Comparison of ENCODE assay signal across 8 mouse cellular contexts in genomic region chr14:20294947-20295346, GRCm38 (mm10). TPM values are rescaled to one million over a fixed set of nuclear protein-coding genes. Genes with fewer than 3 reads are reported as not detected.
A peak's percentile ranks its signal among the peaks of the same experiment; 100 is the strongest.
DNase-seq lines count a peak whose midpoint lies in the region; ATAC-seq and TF ChIP-seq lines count a peak whose summit lies in the region.

No protein-coding gene starts in this region.

- no peaks in the 10 kb centered on the region for H3K9me3 ChIP-seq in heart, embryonic 14.5 days (ENCODE audit: control insufficient read depth, low read length)
- no peaks in the 10 kb centered on the region for H3K9me3 ChIP-seq in G1E (replicated peaks)
- no peaks in the 10 kb centered on the region for H3K9me3 ChIP-seq in hindbrain, embryonic 10.5 days
- H3K9me3 ChIP-seq in midbrain, embryonic 11.5 days (ENCODE audit: control insufficient read depth, low read length): no peaks in the 10 kb centered on the region

- H3K36me3 ChIP-seq in heart, embryonic 14.5 days (ENCODE audit: control insufficient read depth, insufficient read depth, low read length): no peaks in the 10 kb centered on the region
- peaks cover 9% of the 10 kb centered on the region for H3K36me3 ChIP-seq in G1E (replicated peaks)
- no peaks in the 10 kb centered on the region for H3K36me3 ChIP-seq in hindbrain, embryonic 10.5 days
- H3K36me3 ChIP-seq in midbrain, embryonic 11.5 days (ENCODE audit: control insufficient read depth, insufficient read depth, low read length): no peaks in the 10 kb centered on the region

- WGBS in heart, embryonic 14.5 days: 43% methylated on average over 8 of the region's 8 CpGs
- 51% methylated on average over 8 of the region's 8 CpGs for WGBS in hindbrain, embryonic 10.5 days
- WGBS in midbrain, embryonic 11.5 days: 55% methylated on average over 8 of the region's 8 CpGs

- H3K4me2 ChIP-seq in heart, embryonic 14.5 days (ENCODE audit: low read length): peak overlapping the region; percentile 62
- peak overlapping the region; percentile 55 for H3K4me2 ChIP-seq in midbrain, embryonic 11.5 days

- no peak for TF ChIP-seq CTCF in G1E (IDR thresholded peaks at IDR 0.05; ENCODE audit: low read depth, low read length)

- no peaks in the 10 kb centered on the region for H3K4me1 ChIP-seq in heart, embryonic 14.5 days (ENCODE audit: control insufficient read depth in 2 of 2, insufficient read depth in 2 of 2, low read length in 2 of 2)
- peaks cover 18% of the 10 kb centered on the region for H3K4me1 ChIP-seq in G1E (ENCODE audit: insufficient read depth, low read depth, low read length)
- H3K4me1 ChIP-seq in hindbrain, embryonic 10.5 days (replicated peaks): peaks cover 5% of the 10 kb centered on the region
- no peaks in the 10 kb centered on the region for H3K4me1 ChIP-seq in midbrain, embryonic 11.5 days (ENCODE audit: control insufficient read depth, insufficient read depth, low read length)

- H3K27me3 ChIP-seq in heart, embryonic 14.5 days (ENCODE audit: control insufficient read depth, insufficient read depth, low read length): no peaks in the 10 kb centered on the region
- peaks cover 8% of the 10 kb centered on the region for H3K27me3 ChIP-seq in G1E (ENCODE audit: insufficient read depth, low read length)
- H3K27me3 ChIP-seq in hindbrain, embryonic 10.5 days (ENCODE audit: insufficient read depth, poor library complexity, severe bottlenecking): no peaks in the 10 kb centered on the region
- no peaks in the 10 kb centered on the region for H3K27me3 ChIP-seq in midbrain, embryonic 11.5 days (ENCODE audit: control insufficient read depth, insufficient read depth, low read length)

- intact Hi-C loops in heart, postnatal 36 days (cut with DNase I): no loop called here

- DNase-seq in heart, postnatal 36 days: no peak
- no peak for DNase-seq in G1E (ENCODE audit: low spot score)
- no peak for DNase-seq in hindbrain, embryonic 10.5 days (ENCODE audit: low spot score)
- DNase-seq in midbrain, embryonic 11.5 days (ENCODE audit: low spot score, missing footprints): no peak
- no peak for DNase-seq in adrenal gland, postnatal 14 days

- H3K9ac ChIP-seq in heart, embryonic 14.5 days (ENCODE audit: low read length): peak overlapping the region; percentile 70
- peak overlapping the region; percentile 54 for H3K9ac ChIP-seq in midbrain, embryonic 11.5 days (ENCODE audit: low read length)

- no peak for ATAC-seq in heart, embryonic 14.5 days (ENCODE audit: insufficient number of reproducible peaks, insufficient read depth, low FRiP score, low read depth)
- ATAC-seq in G1E (ENCODE audit: extremely low read depth, insufficient number of reproducible peaks, low FRiP score, poor library complexity, severe bottlenecking): no peak
- ATAC-seq in midbrain, embryonic 11.5 days (ENCODE audit: low FRiP score): no peak
- ATAC-seq in megakaryocyte-erythroid progenitor cell, adult 5-6 weeks (replicated peaks; ENCODE audit: low FRiP score, low TSS enrichment, poor library complexity, severe bottlenecking): no peak
- no peak for ATAC-seq in frontal cortex, adult (ENCODE audit: low TSS enrichment)

- H3K4me3 ChIP-seq in heart, embryonic 14.5 days (ENCODE audit: control insufficient read depth in 1 of 2, insufficient read depth in 1 of 2, low read depth in 1 of 2, low read length in 2 of 2): peak overlapping the region; percentile 52 to 68
- H3K4me3 ChIP-seq in G1E (ENCODE audit: low read depth, low read length): peak overlapping the region; percentile 71
- H3K4me3 ChIP-seq in hindbrain, embryonic 10.5 days: peak overlapping the region; percentile 57
- peak overlapping the region; percentile 51 for H3K4me3 ChIP-seq in midbrain, embryonic 11.5 days (ENCODE audit: low read depth, low read length)

- H3K27ac ChIP-seq in heart, embryonic 14.5 days (replicated peaks in 1 of 2; ENCODE audit: control insufficient read depth in 1 of 2, insufficient read depth in 1 of 2, low read depth in 2 of 2, low read length in 2 of 2): no peak overlapping the region
- no peak overlapping the region for H3K27ac ChIP-seq in hindbrain, embryonic 10.5 days
- no peak overlapping the region for H3K27ac ChIP-seq in midbrain, embryonic 11.5 days (ENCODE audit: low read depth, low read length)

RNA-seq across cellular contexts. Expression of gene Nudt13, which starts 0.5 kb away (rescaled TPM):
- polyA plus RNA-seq in heart, embryonic 14.5 days (2014; fragmentation: Nextera tagmentation; extraction: Ambion mirVana): 10.5 and 13.8 TPM in 2 replicates
- 10 to 100 TPM; 28.3 to 35.8 TPM for total RNA-seq in heart, postnatal 36 days (2021)
- total RNA-seq in G1E (2014; fragmentation: Nextera tagmentation) (18.5 and 26.8 TPM in 2 replicates), G1E (2017) (7.4 TPM in 2 replicates)
- 1.4 and 1.6 TPM in 2 replicates for polyA plus RNA-seq in G1E (2012)
- polyA plus RNA-seq in hindbrain, embryonic 10.5 days (2016; fragmentation: Nextera tagmentation; extraction: Ambion mirVana): 10.1 and 10.9 TPM in 2 replicates
- polyA plus RNA-seq in midbrain, embryonic 11.5 days (2014; fragmentation: Nextera tagmentation; extraction: Ambion mirVana): 6.6 and 7.1 TPM in 2 replicates
- total RNA-seq in megakaryocyte-erythroid progenitor cell, adult 5-6 weeks (2014; fragmentation: Nextera tagmentation): 9.2 and 13.0 TPM in 2 replicates
- total RNA-seq in megakaryocyte-erythroid progenitor cell, adult 5-6 weeks (2017): 10.2 and 16.6 TPM in 2 replicates
- 49.0 and 51.9 TPM in 2 replicates for total RNA-seq in adrenal gland, postnatal 14 days (2021)

RNA-seq across cellular contexts. Expression of gene Kcnk16, which starts 25.9 kb away (rescaled TPM):
- not detected in 2 replicates for polyA plus RNA-seq in heart, embryonic 14.5 days (2014; fragmentation: Nextera tagmentation; extraction: Ambion mirVana)
- total RNA-seq in heart, postnatal 36 days (2021): not detected
- total RNA-seq in G1E (2014; fragmentation: Nextera tagmentation): not detected in 2 replicates
- total RNA-seq in G1E (2017): 0.12 and 0.16 TPM in 2 replicates
- not detected in 2 replicates for polyA plus RNA-seq in G1E (2012)
- polyA plus RNA-seq in hindbrain, embryonic 10.5 days (2016; fragmentation: Nextera tagmentation; extraction: Ambion mirVana): 0.09 and 0.20 TPM in 2 replicates
- not detected in 2 replicates for polyA plus RNA-seq in midbrain, embryonic 11.5 days (2014; fragmentation: Nextera tagmentation; extraction: Ambion mirVana)
- not detected in 2 replicates for total RNA-seq in megakaryocyte-erythroid progenitor cell, adult 5-6 weeks (2014; fragmentation: Nextera tagmentation)
- total RNA-seq in megakaryocyte-erythroid progenitor cell, adult 5-6 weeks (2017): not detected in 2 replicates
- not detected in 2 replicates for total RNA-seq in adrenal gland, postnatal 14 days (2021)

RNA-seq across cellular contexts. Expression of gene Ecd, which starts 53.0 kb away (rescaled TPM):
- 35.0 and 36.4 TPM in 2 replicates for polyA plus RNA-seq in heart, embryonic 14.5 days (2014; fragmentation: Nextera tagmentation; extraction: Ambion mirVana)
- total RNA-seq in heart, postnatal 36 days (2021): 10 to 100 TPM; 34.3 to 35.3 TPM
- 66.1 and 79.6 TPM in 2 replicates for total RNA-seq in G1E (2014; fragmentation: Nextera tagmentation)
- 62.5 and 63.9 TPM in 2 replicates for total RNA-seq in G1E (2017)
- polyA plus RNA-seq in G1E (2012): 56.6 and 58.0 TPM in 2 replicates
- 64.0 and 71.1 TPM in 2 replicates for polyA plus RNA-seq in hindbrain, embryonic 10.5 days (2016; fragmentation: Nextera tagmentation; extraction: Ambion mirVana)
- 73.3 and 74.8 TPM in 2 replicates for polyA plus RNA-seq in midbrain, embryonic 11.5 days (2014; fragmentation: Nextera tagmentation; extraction: Ambion mirVana)
- total RNA-seq in megakaryocyte-erythroid progenitor cell, adult 5-6 weeks (2014; fragmentation: Nextera tagmentation): 68.2 and 69.1 TPM in 2 replicates
- 81.3 and 85.9 TPM in 2 replicates for total RNA-seq in megakaryocyte-erythroid progenitor cell, adult 5-6 weeks (2017)
- total RNA-seq in adrenal gland, postnatal 14 days (2021): 39.2 and 46.9 TPM in 2 replicates

RNA-seq across cellular contexts. Expression of gene Fam149b, which starts 53.0 kb away (rescaled TPM):
- 29.7 and 30.4 TPM in 2 replicates for polyA plus RNA-seq in heart, embryonic 14.5 days (2014; fragmentation: Nextera tagmentation; extraction: Ambion mirVana)
- 10 to 100 TPM; 29.6 to 35.0 TPM for total RNA-seq in heart, postnatal 36 days (2021)
- total RNA-seq in G1E (2014; fragmentation: Nextera tagmentation): 38.5 and 42.3 TPM in 2 replicates
- total RNA-seq in G1E (2017): 27.4 and 29.9 TPM in 2 replicates
- 12.2 and 15.6 TPM in 2 replicates for polyA plus RNA-seq in G1E (2012)
- 45.0 and 46.7 TPM in 2 replicates for polyA plus RNA-seq in hindbrain, embryonic 10.5 days (2016; fragmentation: Nextera tagmentation; extraction: Ambion mirVana)
- 53.8 and 58.9 TPM in 2 replicates for polyA plus RNA-seq in midbrain, embryonic 11.5 days (2014; fragmentation: Nextera tagmentation; extraction: Ambion mirVana)
- total RNA-seq in megakaryocyte-erythroid progenitor cell, adult 5-6 weeks (2014; fragmentation: Nextera tagmentation): 16.3 and 21.6 TPM in 2 replicates
- total RNA-seq in megakaryocyte-erythroid progenitor cell, adult 5-6 weeks (2017): 21.6 and 37.3 TPM in 2 replicates
- total RNA-seq in adrenal gland, postnatal 14 days (2021): 35.6 and 40.0 TPM in 2 replicates
